9 mouse cellular contexts compared by ENCODE assay signal in the genomic region with DNA sequence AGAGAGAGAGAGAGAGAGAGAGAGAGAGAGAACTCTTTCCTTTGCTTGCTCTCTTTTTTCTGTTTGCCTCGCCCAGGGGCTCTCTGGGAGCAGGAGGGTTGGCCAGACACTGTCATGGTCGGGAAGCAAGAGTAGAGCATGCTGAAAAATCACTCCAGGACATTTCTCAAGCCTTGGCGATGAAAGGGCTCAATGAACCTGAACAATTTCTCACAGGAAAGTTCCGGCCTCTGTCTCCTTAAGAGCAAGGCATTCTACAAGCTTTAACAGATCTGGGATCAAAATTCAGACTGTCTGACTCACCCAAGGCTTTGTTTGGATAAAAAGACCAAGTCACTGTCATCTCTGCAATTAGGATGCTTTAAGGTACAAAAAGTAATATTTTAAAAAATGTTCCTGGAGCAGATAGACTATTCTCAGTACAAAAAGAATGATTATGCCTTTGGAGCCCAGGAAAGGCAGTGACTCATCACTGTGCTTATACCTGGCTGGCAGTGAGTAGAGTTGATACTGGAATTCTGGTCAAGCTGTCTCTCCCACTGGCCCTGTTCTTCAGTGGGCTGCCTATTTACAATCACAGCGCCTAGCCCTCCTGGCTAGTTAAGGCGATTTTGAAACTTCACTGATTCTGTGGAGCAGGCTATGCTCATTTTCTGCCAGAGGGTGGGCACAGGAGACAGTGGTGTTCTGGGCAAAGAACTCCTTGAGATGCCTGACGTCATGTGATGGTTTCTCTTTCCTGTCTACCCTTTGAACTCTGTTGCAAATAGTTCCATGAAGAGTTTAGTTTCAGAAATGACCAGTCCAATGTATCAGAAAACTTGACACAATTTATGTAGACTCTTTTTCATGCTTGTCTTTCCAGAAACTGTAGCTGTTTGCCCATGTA.
A peak's percentile ranks its signal among the peaks of the same experiment; 100 is the strongest.
DNase-seq lines count a peak whose midpoint lies in the region; ATAC-seq and TF ChIP-seq lines count a peak whose summit lies in the region.
"Had no signal": no experiment of that assay in that cellular context is flagged by ENCODE, and none has a peak within 500 bp of the region (broad histone marks: within the 10 kb centered on the region; RNA-seq: fewer than 3 reads in every experiment).

No protein-coding gene starts in this region.

- 60% methylated on average over 7 of the region's 7 CpGs for WGBS in embryonic facial prominence, embryonic 12.5 days
- WGBS in limb, embryonic 10.5 days, result 78% methylated on average over 7 of the region's 7 CpGs

- dilution Hi-C loops in CH12.LX (cut with MboI; ENCODE audit: extremely low pct_ligation_motif_present, extremely low pct_unique_long_range_greater_than_20kb, low sequenced_read_pairs), result no loop called here

- H3K9ac ChIP-seq in CH12.LX (ENCODE audit: insufficient read depth, low read depth), result no peak overlapping the region
- H3K9ac ChIP-seq in embryonic facial prominence, embryonic 12.5 days, result no peak overlapping the region

- in situ Hi-C loops in CH12.LX (cut with MboI; ENCODE audit: low pct_ligation_motif_present, low pct_unique_long_range_greater_than_20kb, low sequenced_read_pairs), result no loop called here

- TF ChIP-seq RAD21 in CH12.LX (IDR thresholded peaks at IDR 0.05; ENCODE audit: low read depth, low read length), result no peak

- no peak for TF ChIP-seq EP300 in CH12.LX (IDR thresholded peaks at IDR 0.05; ENCODE audit: low read length)

- no peak for TF ChIP-seq POLR2A in CH12.LX (IDR thresholded peaks at IDR 0.05; ENCODE audit: low read depth, low read length)

- DNase-seq in kidney, adult 11 months, result peak; percentile 27
- DNase-seq in kidney, adult 18-20 months, result no peak
- no peak for DNase-seq in CH12.LX (ENCODE audit: extremely low read depth)
- DNase-seq in limb, embryonic 10.5 days (ENCODE audit: low spot score), result no peak
- no peak for DNase-seq in ovary, postnatal 14 days (ENCODE audit: low spot score)
- no peak for DNase-seq in frontal cortex, adult 2 months (ENCODE audit: extremely low spot score in 1 of 2, low spot score in 1 of 2)
- DNase-seq: left cerebral cortex, postnatal 4 days had no signal

- no peaks in the 10 kb centered on the region for H3K79me2 ChIP-seq in CH12.LX (replicated peaks; ENCODE audit: control insufficient read depth, extremely low read depth, insufficient read depth, poor library complexity, severe bottlenecking)

- no peak overlapping the region for H3K4me2 ChIP-seq in CH12.LX (ENCODE audit: insufficient read depth, low read depth, poor library complexity, severe bottlenecking)
- no peak overlapping the region for H3K4me2 ChIP-seq in embryonic facial prominence, embryonic 12.5 days (replicated peaks)

- no peak for ATAC-seq in embryonic facial prominence, embryonic 12.5 days (ENCODE audit: insufficient number of reproducible peaks, insufficient read depth, low FRiP score, low TSS enrichment)
- no peak for ATAC-seq in monocyte, adult 5-6 weeks (replicated peaks; ENCODE audit: insufficient number of reproducible peaks, low FRiP score, low TSS enrichment, poor library complexity, severe bottlenecking)

- no peak overlapping the region for H3K4me3 ChIP-seq in CH12.LX (replicated peaks in 1 of 3; ENCODE audit: low read depth in 2 of 3, low read length in 2 of 3, poor library complexity in 1 of 3)
- no peak overlapping the region for H3K4me3 ChIP-seq in embryonic facial prominence, embryonic 12.5 days
- no peak overlapping the region for H3K4me3 ChIP-seq in limb, embryonic 10.5 days

- no peaks in the 10 kb centered on the region for H3K9me3 ChIP-seq in CH12.LX (replicated peaks; ENCODE audit: low read length)
- H3K9me3 ChIP-seq in embryonic facial prominence, embryonic 12.5 days, result no peaks in the 10 kb centered on the region
- no peaks in the 10 kb centered on the region for H3K9me3 ChIP-seq in limb, embryonic 10.5 days (replicated peaks)

- H3K27ac ChIP-seq in CH12.LX (ENCODE audit: insufficient read depth, low read depth), result no peak overlapping the region
- peak overlapping the region; percentile 70 for H3K27ac ChIP-seq in embryonic facial prominence, embryonic 12.5 days
- H3K27ac ChIP-seq in limb, embryonic 10.5 days, result peak overlapping the region; percentile 36; the same call in 1 of the 2 replicates

- peaks cover 26 to 66% of the 10 kb centered on the region in 2 experiments for H3K4me1 ChIP-seq in CH12.LX (ENCODE audit: control insufficient read depth in 1 of 2, insufficient read depth in 2 of 2)
- H3K4me1 ChIP-seq in embryonic facial prominence, embryonic 12.5 days, result peaks cover 16% of the 10 kb centered on the region
- peaks cover 24% of the 10 kb centered on the region for H3K4me1 ChIP-seq in limb, embryonic 10.5 days

- TF ChIP-seq CTCF in CH12.LX (conservative IDR thresholded peaks at IDR 0.05 in 1 of 2, IDR thresholded peaks at IDR 0.05 in 1 of 2; ENCODE audit: low read depth in 2 of 2, low read length in 2 of 2), result no peak

- H3K27me3 ChIP-seq in CH12.LX (replicated peaks), result no peaks in the 10 kb centered on the region
- no peaks in the 10 kb centered on the region for H3K27me3 ChIP-seq in embryonic facial prominence, embryonic 12.5 days
- H3K27me3 ChIP-seq in limb, embryonic 10.5 days (ENCODE audit: low read depth, poor library complexity, severe bottlenecking), result no peaks in the 10 kb centered on the region

- no peaks in the 10 kb centered on the region for H3K36me3 ChIP-seq in CH12.LX (replicated peaks in 1 of 2; ENCODE audit: control insufficient read depth in 1 of 2, insufficient read depth in 1 of 2, low read length in 1 of 2)
- no peaks in the 10 kb centered on the region for H3K36me3 ChIP-seq in embryonic facial prominence, embryonic 12.5 days
- H3K36me3 ChIP-seq in limb, embryonic 10.5 days, result no peaks in the 10 kb centered on the region

TF ChIP-seq in CH12.LX, 34 proteins besides CTCF, POLR2A, EP300 and RAD21:
- TF ChIP-seq BHLHE40 (IDR thresholded peaks at IDR 0.05; ENCODE audit: low read depth, low read length), result peak; percentile 41; the same call in 1 of the 2 replicates
- no peak for TF ChIP-seq CHD1 (IDR thresholded peaks at IDR 0.05; ENCODE audit: low read depth, low read length)
